Mouse (Mus musculus) thymus, postnatal 14 days (tissue): ENCODE data around the gene Arl5a.

Source experiments
- DNase-seq: peaks from one replicate; pipeline ENCODE4 v3.0.0; 2021

Arl5a gene

DNA sequence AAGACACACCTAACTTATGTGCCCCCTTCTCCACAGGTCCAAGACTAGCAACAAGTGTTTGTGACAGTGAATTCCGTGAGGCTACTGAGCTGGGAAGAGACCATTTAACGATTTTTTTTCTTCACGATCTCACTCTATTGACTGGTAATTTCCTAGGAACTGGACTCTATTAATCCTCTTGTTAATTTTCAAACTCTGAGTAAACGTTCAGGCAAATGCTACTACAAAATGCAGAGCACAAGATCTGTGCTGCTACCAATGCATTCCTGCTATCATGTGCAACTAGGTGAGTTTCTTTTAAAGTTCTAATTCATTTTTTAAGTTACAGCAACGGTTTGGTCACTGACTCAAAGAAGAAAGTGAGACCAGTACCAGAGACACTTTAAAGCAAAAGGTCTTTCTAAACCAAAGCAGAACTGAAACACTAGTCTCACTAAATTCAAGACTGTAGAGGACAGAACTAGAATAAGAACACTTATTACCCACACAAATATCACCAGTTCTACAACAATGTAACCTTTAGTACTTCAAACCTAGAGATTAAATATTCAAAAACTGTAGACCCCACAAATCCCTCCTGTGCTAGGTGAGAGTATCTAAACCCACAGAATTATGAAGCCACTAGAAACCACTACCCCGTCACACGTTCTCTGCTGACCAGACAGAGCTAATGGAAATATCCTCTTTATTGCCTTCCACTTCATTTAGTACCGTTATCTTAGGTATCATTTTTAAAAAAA, 1.7 kb downstream of the Arl5a start:
- DNase-seq = no peak

DNA sequence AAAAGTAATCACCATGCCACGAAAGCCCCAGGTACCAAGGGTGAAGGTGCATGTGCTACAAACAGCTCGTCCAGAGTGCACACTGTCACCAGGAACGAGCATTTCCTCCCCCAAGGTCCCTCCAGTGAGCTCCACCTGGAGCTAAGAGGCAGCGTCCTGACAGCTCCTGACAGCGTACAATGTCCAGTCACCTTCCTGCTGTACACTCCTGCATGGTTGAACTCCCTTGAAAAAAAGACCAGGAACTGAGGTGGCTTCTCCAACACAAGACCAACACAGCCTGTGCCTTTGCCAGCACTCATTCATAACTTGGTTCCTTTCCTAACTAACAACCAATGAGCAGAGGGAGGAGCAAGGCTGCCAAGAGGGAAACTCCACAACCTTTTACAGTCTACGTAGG, 3.5 kb downstream of the Arl5a start:
- DNase-seq = peak; percentile 21

- DNase-seq = no peak
Observed at GRCm38 (mm10) chr2:52420001-52420710, 4.5 kb downstream of the Arl5a start.

- DNase-seq = no peak
Observed at GRCm38 (mm10) chr2:52419295-52419694, 5.4 kb downstream of the Arl5a start.

GRCm38 (mm10) chr2:52412524-52413037, 12.1 kb downstream of the Arl5a start:
- DNase-seq = no peak

DNA sequence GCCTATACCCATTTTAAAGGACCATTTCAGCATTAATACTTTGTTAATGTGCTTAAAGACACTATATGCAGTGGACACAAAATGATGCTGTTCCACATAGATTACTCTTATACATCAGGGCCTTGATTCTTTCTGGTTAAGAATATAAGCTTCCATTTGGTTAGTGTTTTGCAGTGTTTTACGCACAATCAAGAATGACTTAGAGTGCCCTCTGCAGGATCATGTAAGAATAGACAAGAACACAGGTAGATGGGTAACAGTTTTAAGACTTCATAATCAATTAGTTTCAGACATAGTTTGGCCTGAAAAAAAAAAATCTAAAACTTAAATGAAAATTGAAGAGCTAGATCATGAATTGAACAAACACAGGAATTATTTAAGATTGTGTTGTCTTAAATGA, 18.2 kb downstream of the Arl5a start:
- DNase-seq = peak; percentile 19

GRCm38 (mm10) chr2:52405238-52405637, 19.5 kb downstream of the Arl5a start:
- DNase-seq = no peak

DNA sequence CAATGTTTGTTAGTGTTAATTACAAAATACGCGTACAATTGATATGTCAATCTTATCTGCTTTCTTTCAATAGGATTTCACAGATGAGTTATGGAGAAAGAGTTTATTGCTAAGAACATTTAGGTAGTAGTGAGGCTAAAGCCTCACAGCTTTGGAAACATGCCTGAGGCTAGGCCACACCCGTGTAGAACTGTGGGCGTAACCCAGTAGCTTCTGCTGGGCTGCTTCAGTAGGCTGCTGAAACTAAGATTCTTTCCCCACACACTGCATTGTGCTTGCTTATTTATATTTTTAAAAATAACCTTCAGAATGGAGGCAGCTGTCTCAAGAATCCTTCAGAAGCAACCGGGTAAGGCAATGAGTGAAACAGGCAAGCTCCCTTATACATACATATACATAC, 30.2 kb downstream of the Arl5a start:
- DNase-seq = no peak

- DNase-seq = no peak
Observed at GRCm38 (mm10) chr2:52390415-52390975, 34.2 kb downstream of the Arl5a start.

DNA sequence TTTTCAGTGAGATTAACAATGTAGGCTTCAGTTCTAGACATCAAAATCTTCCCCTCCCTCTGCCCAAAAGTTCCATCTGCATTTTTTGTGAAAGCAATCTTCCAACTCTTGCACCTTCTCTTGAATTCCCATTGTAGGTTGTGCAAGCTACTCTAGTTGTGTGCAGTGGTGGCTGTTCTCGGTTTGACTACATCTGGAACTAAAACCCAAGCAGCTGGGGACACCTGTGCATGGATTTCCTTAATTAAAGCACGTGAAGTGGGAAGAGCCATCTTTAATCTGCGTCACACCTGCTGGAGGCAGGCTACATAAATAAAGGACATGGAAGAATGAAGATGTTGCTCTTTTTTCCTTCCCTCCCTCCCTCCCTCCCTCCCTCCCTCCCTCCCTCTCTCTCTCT, 34.7 kb downstream of the Arl5a start:
- DNase-seq = no peak

DNA sequence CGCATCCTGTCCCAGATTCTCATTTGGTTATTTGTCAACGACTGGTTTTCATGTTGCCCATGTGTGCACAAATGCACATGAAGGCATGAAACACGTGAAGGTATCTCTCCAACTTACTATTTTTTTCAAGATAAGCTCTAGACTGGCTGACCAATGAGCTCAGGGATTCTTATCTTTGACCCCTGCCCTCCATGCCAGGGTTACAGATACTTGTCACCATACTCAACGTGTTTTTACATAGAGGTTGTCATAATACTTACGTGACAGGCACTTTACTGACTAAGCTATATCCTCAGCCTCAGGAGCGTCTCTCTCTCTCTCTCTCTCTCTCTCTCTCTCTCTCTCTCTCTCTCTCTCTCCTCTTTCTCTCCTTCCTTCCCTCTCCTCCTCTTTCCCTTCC, 38.2 kb downstream of the Arl5a start:
- no peak for DNase-seq

GRCm38 (mm10) chr2:52386037-52386436, 38.7 kb downstream of the Arl5a start:
- no peak for DNase-seq

GRCm38 (mm10) chr2:52378848-52379261, 45.8 kb downstream of the Arl5a start:
- peak; percentile 68 for DNase-seq

GRCm38 (mm10) chr2:52378448-52378804, 46.3 kb downstream of the Arl5a start, which contains the start of gene Neb:
Neb (minus strand) TSS chr2:52378474.
- DNase-seq = peak; percentile 33

- no peak for DNase-seq
Observed at GRCm38 (mm10) chr2:52377706-52378447, 46.8 kb downstream of the Arl5a start.

GRCm38 (mm10) chr2:52374706-52375105, 50.0 kb downstream of the Arl5a start:
- DNase-seq = no peak

DNA sequence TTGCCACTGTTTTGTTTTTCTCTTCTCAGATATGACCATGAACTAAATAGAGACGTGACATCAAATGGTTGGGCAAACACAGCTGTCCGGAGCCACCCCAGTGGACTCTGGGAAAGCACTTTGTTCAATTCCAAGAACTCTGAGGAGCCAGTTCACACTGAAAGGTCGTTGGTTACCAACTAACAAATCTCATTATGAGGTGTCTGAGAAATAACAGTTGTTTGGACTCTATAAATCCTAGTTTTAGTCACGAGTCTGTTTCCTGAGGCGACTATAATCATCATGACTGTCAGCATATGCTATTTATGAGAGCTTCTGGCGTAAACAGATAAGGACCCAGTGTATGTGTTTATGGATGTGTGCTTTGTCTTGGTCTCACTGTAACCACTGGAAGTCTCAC, 52.2 kb downstream of the Arl5a start:
- DNase-seq = no peak

GRCm38 (mm10) chr2:52372080-52372479, 52.6 kb downstream of the Arl5a start:
- no peak for DNase-seq

DNA sequence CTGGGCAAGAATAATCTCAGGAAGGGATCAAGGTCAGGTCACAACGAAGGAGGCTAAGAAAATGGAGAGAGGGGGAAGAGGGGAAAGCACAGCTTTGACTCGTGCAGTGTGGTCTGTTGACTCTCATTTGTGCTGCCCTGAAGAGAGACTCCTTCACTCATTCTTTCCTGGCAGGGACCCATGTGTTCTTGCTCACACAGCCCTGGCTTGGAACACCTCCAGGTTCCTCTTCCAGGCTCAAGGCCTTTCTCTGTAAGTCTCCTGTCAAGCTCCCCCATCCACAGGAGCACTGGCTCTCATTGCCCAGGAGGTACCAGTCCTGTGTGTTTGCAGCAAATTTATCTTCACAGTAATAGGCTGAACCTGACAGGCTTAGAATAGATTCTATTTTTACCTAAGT, 53.6 kb downstream of the Arl5a start:
- DNase-seq = no peak

- no peak for DNase-seq
Observed at GRCm38 (mm10) chr2:52369622-52370021, 55.1 kb downstream of the Arl5a start.

GRCm38 (mm10) chr2:52367665-52368064, 57.0 kb downstream of the Arl5a start:
- DNase-seq = no peak

- DNase-seq = no peak
Observed at GRCm38 (mm10) chr2:52367248-52367647, 57.5 kb downstream of the Arl5a start.

DNA sequence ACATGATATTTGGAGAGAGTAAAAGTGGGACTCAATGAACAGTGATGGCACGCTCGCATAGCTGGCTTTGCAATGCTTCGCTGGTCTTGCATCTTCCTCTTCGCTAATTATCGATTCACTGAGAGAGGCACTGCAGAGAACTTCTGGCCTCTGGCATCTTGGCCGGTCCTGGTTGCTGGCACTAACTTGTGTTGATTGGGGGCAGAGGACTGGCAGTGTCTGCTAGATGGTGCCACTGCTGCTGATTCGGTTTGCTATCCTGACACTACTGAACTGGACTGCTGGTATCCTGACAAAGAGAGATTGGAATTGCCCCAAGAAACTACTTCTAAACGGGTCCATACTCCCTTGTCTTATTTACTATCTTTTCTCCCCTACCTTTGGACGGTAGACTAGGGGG, 63.6 kb downstream of the Arl5a start:
- no peak for DNase-seq
